Mouse (Mus musculus) forebrain, embryonic 16.5 days (tissue): Measurements from ENCODE around the gene Armh3. TPM values are rescaled to one million over a fixed set of nuclear protein-coding genes. Genes with fewer than 3 reads are reported as not detected.

Experiments
- ATAC-seq: fragments of 200-750 bp; cut with Nextera tagmentation; 2 replicates; pipeline ENCODE4 v1.8.0; 2017; ENCODE audit warnings: mild to moderate bottlenecking, moderate library complexity
- H3K27ac ChIP-seq: fragments of 300-500 bp; sonication (generic); 2 replicates; pipeline ENCODE4 v1.5.1; 2014; ENCODE audit warnings: low read length, control low read depth
- H3K27me3 ChIP-seq: fragments of 300-500 bp; sonication (generic); replicated peaks from 2 replicates; pipeline ENCODE4 v1.6.1; 2014; ENCODE audit warnings: low read length; ENCODE audit not compliant: control insufficient read depth, insufficient read depth
- H3K36me3 ChIP-seq: fragments of 300-500 bp; sonication (generic); 2 replicates; pipeline ENCODE4 v1.6.1; 2014; ENCODE audit not compliant: control insufficient read depth, insufficient read depth
- H3K4me1 ChIP-seq: fragments of 300-500 bp; sonication (generic); replicated peaks from 2 replicates; pipeline ENCODE4 v1.6.1; 2014; ENCODE audit warnings: low read length; ENCODE audit not compliant: control insufficient read depth, insufficient read depth
- H3K4me2 ChIP-seq: fragments of 300-500 bp; sonication (generic); 2 replicates; pipeline ENCODE4 v1.6.1; 2014; ENCODE audit warnings: mild to moderate bottlenecking, low read length, control low read depth
- H3K4me3 ChIP-seq: fragments of 300-500 bp; sonication (generic); replicated peaks from 2 replicates; pipeline ENCODE4 v1.5.1; 2014; ENCODE audit warnings: mild to moderate bottlenecking, low read length, control low read depth
- H3K9ac ChIP-seq: fragments of 300-500 bp; sonication (generic); replicated peaks from 2 replicates; pipeline ENCODE4 v1.6.1; 2014; ENCODE audit warnings: low read depth, low read length, control low read depth
- H3K9me3 ChIP-seq: fragments of 300-500 bp; sonication (generic); 2 replicates; pipeline ENCODE4 v1.6.1; 2016; ENCODE audit warnings: low read length; ENCODE audit not compliant: control insufficient read depth
- WGBS: fragments of 180-500 bp; shearing (Covaris S2); extraction: QIAGEN DNeasy Blood & Tissue Kit; methylation state at CpG from one replicate; pipeline ENCODE4 v1.1.7; 2014; 5-methylcytosine and 5-hydroxymethylcytosine counted together
- polyA plus RNA-seq: library from polyadenylated mRNA; unstranded; fragments of >200 nt; fragmentation: Nextera tagmentation; extraction: Ambion mirVana; gene quantifications from 2 replicates; pipeline ENCODE4 v1.2.1, GENCODE M21; 2015

Gene Armh3
- polyA plus RNA-seq, 1 experiment from 2014 or later = 25.3 TPM

- whole genome bisulfite sequencing = 59% methylated on average over 5 of the region's 5 CpGs
- H3K36me3 ChIP-seq = no peaks in the 10 kb centered on the region
- no peaks in the 10 kb centered on the region for H3K27me3 ChIP-seq
Observed at GRCm38 (mm10) chr19:45827125-45827524, 171.2 kb downstream of the Armh3 start.

GRCm38 (mm10) chr19:45826146-45826545 lies 172.1 kb downstream of the Armh3 start:
- H3K27me3 ChIP-seq = no peaks in the 10 kb centered on the region
- H3K27ac ChIP-seq = no peak overlapping the region
- 77% methylated on average over 3 of the region's 3 CpGs for WGBS
- no peak overlapping the region for H3K9ac ChIP-seq
- H3K4me2 ChIP-seq = no peak overlapping the region
- ATAC-seq = no peak
- peaks cover 9% of the 10 kb centered on the region for H3K4me1 ChIP-seq
- no peaks in the 10 kb centered on the region; the same call in 1 of the 2 replicates for H3K9me3 ChIP-seq
- H3K36me3 ChIP-seq = no peaks in the 10 kb centered on the region
- no peak overlapping the region for H3K4me3 ChIP-seq

More at GRCm38 (mm10) chr19:45827125-45827524, 171.2 kb downstream of the Armh3 start:
- ATAC-seq = no peak
- no peak overlapping the region for H3K4me2 ChIP-seq
- H3K27ac ChIP-seq = no peak overlapping the region
- no peak overlapping the region for H3K9ac ChIP-seq
- no peaks in the 10 kb centered on the region; the same call in 1 of the 2 replicates for H3K9me3 ChIP-seq
- no peak overlapping the region for H3K4me3 ChIP-seq
- peaks cover 2% of the 10 kb centered on the region for H3K4me1 ChIP-seq

DNA sequence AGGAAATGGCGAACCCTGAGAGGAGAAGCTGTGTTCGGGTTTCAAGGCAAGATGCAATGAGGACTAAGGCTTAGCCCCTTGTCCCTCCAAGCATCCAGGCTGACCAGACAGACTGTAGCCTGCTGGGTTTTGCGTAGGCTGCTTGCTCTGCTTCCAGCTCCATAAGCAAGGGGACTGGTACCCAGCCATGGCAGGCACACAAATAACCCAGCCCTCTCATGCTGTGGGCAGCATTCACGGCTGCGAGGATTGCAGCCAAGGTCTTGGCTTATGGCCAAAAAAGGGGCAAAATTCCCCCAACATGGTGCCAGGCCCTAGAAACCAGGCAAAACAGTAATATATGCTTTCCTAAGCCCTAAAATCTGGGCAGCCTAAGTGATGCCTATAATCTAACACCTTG lies 176.5 kb downstream of the Armh3 start:
- Histone ChIP-seq H3K36me3 (no peaks in the 10 kb centered on the region), H3K4me2 (no peak overlapping the region), H3K4me1 (peaks cover 13% of the 10 kb centered on the region), H3K9ac (no peak overlapping the region), H3K4me3 (no peak overlapping the region), H3K27ac (peak overlapping the region; percentile 44), H3K9me3 (no peaks in the 10 kb centered on the region), H3K27me3 (no peaks in the 10 kb centered on the region)
- 31% methylated on average over 5 of the region's 5 CpGs for WGBS
- peak; percentile 78 for ATAC-seq

GRCm38 (mm10) chr19:45817816-45818490 lies 180.3 kb downstream of the Armh3 start:
- ATAC-seq = no peak
- Histone ChIP-seq H3K4me1 (peaks cover 31% of the 10 kb centered on the region), H3K9ac (no peak overlapping the region), H3K4me2 (no peak overlapping the region), H3K9me3 (no peaks in the 10 kb centered on the region), H3K4me3 (no peak overlapping the region), H3K27me3 (no peaks in the 10 kb centered on the region), H3K27ac (no peak overlapping the region), H3K36me3 (no peaks in the 10 kb centered on the region)
- WGBS = 70% methylated on average over 11 of the region's 11 CpGs

- H3K36me3 ChIP-seq = no peaks in the 10 kb centered on the region
- peaks cover 35% of the 10 kb centered on the region for H3K4me1 ChIP-seq
- H3K4me2 ChIP-seq = no peak overlapping the region
- no peaks in the 10 kb centered on the region for H3K27me3 ChIP-seq
- no peak overlapping the region for H3K27ac ChIP-seq
- ATAC-seq = no peak
- H3K4me3 ChIP-seq = no peak overlapping the region
- H3K9ac ChIP-seq = no peak overlapping the region
- H3K9me3 ChIP-seq = no peaks in the 10 kb centered on the region
- 16% methylated on average over 8 of the region's 8 CpGs for WGBS
Observed at GRCm38 (mm10) chr19:45816727-45817126, 181.6 kb downstream of the Armh3 start.

DNA sequence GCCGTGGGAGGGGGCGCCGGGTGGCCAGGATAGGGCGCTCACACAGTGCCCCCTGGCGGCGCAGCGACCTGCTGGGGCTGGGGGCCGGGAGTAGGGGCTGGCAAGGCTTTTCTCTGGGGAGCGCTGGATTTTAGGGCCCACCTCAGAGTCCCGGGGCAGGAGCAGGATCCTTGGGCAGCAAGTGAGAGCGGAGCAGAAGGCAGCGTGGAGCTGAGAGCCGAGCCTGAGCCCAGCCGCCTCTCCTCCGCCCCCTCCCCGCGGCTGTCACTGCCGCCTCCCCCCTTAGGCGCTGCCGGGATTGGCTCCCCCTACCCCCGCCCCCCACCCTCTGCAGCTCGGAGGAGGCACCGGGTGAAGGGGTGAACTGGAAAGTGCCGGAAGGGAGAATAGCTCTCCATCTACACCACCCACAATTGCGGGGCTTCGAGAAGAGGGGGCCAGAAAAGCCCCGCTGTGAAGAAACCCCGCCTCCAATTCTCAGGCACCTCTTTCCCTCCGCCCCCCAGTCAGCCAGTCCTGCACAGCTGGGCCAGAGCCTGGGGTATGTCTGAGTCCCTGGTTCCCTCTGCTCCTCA lies 182.4 kb downstream of the Armh3 start, which contains the start of gene Kcnip2:
Gene Kcnip2 (minus strand): TSS at position 231 of the 575 bp plus-strand sequence.
- Histone ChIP-seq H3K27me3 (no peaks in the 10 kb centered on the region), H3K36me3 (no peaks in the 10 kb centered on the region), H3K4me3 (peak within 1 kb of the TSS; percentile 48), H3K27ac (no peak within 1 kb of the TSS), H3K9ac (peak within 1 kb of the TSS; percentile 58), H3K4me2 (peak within 1 kb of the TSS; percentile 86), H3K4me1 (peaks cover 30% of the 10 kb centered on the region), H3K9me3 (no peaks in the 10 kb centered on the region)
- WGBS = under 1% methylated on average over 24 of the region's 29 CpGs
- ATAC-seq = peak; percentile 66

- H3K4me1 ChIP-seq = peaks cover 30% of the 10 kb centered on the region
- H3K36me3 ChIP-seq = no peaks in the 10 kb centered on the region
- peak overlapping the region; percentile 86 for H3K4me2 ChIP-seq
- WGBS = 70% methylated on average over 10 of the region's 10 CpGs
- ATAC-seq = peak; percentile 11; the same call in 1 of the 2 replicates
- peak overlapping the region; percentile 48 for H3K4me3 ChIP-seq
- H3K9ac ChIP-seq = peak overlapping the region; percentile 58
- no peak overlapping the region for H3K27ac ChIP-seq
- no peaks in the 10 kb centered on the region for H3K27me3 ChIP-seq
- no peaks in the 10 kb centered on the region for H3K9me3 ChIP-seq
Observed at GRCm38 (mm10) chr19:45815170-45815569, 183.1 kb downstream of the Armh3 start.

DNA sequence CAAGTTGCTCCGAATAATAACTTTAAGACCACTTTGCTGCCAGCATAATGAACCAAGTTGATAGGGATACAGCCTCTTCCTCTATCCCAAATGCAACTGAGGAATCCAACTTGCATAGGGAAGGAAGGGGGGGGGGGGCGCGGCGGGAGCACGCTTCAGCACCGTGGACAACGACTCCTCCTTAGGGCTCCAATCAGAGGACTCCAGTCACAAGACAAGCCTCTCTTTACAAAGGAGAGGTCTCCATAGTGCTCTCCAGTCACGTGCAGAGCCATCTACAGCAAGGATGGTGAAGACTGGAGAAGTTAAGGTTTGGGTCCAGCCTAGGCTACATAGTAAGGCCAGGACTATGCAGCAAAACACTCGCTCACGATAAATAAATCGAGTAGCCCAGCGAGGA lies 184.5 kb downstream of the Armh3 start:
- 14% methylated on average over 11 of the region's 12 CpGs for WGBS
- Histone ChIP-seq H3K27ac (no peak overlapping the region), H3K27me3 (no peaks in the 10 kb centered on the region), H3K4me1 (peaks cover 30% of the 10 kb centered on the region), H3K4me3 (no peak overlapping the region), H3K9ac (no peak overlapping the region), H3K9me3 (no peaks in the 10 kb centered on the region), H3K4me2 (no peak overlapping the region), H3K36me3 (no peaks in the 10 kb centered on the region)
- ATAC-seq = no peak

GRCm38 (mm10) chr19:45813263-45813662 lies 185.0 kb downstream of the Armh3 start:
- Histone ChIP-seq H3K4me2 (0 out of 2 replicates have a peak overlapping the region, but pooled peaks have one; percentile 2), H3K27me3 (no peaks in the 10 kb centered on the region), H3K4me3 (no peak overlapping the region), H3K9ac (no peak overlapping the region), H3K9me3 (no peaks in the 10 kb centered on the region), H3K27ac (no peak overlapping the region), H3K4me1 (peaks cover 30% of the 10 kb centered on the region), H3K36me3 (no peaks in the 10 kb centered on the region)
- 4% methylated on average over 11 of the region's 11 CpGs for WGBS
- 0 out of 2 replicates have a peak, but pooled peaks have one; percentile 9 for ATAC-seq
